Mouse (Mus musculus) limb, embryonic 10.5 days (tissue): ENCODE data around the gene Cdh23. TPM values are rescaled to one million over a fixed set of nuclear protein-coding genes. Genes with fewer than 3 reads are reported as not detected.
A peak's percentile ranks its signal among the peaks of the same experiment; 100 is the strongest.

Experiments
- DNase-seq: peaks from one replicate; pipeline ENCODE4 v3.0.0-alpha.2; 2017; ENCODE audit warnings: low spot score
- H3K27ac ChIP-seq: fragments of 300-500 bp; sonication (generic); 2 replicates; pipeline ENCODE4 v1.5.1; 2016; ENCODE audit warnings: mild to moderate bottlenecking
- H3K27me3 ChIP-seq: fragments of 300-500 bp; sonication (generic); 2 replicates; pipeline ENCODE4 v1.6.1; 2016; ENCODE audit warnings: low read depth, mild to moderate bottlenecking; ENCODE audit not compliant: poor library complexity, severe bottlenecking
- H3K36me3 ChIP-seq: fragments of 300-500 bp; sonication (generic); 2 replicates; pipeline ENCODE4 v1.6.1; 2016; ENCODE audit warnings: mild to moderate bottlenecking, moderate library complexity
- H3K4me1 ChIP-seq: fragments of 300-500 bp; sonication (generic); 2 replicates; pipeline ENCODE4 v1.6.1; 2016
- H3K4me3 ChIP-seq: fragments of 300-500 bp; sonication (generic); 2 replicates; pipeline ENCODE4 v1.5.1; 2016; ENCODE audit warnings: mild to moderate bottlenecking, moderate library complexity
- H3K9me3 ChIP-seq: fragments of 300-500 bp; sonication (generic); replicated peaks from 2 replicates; pipeline ENCODE4 v1.6.1; 2016; ENCODE audit warnings: mild to moderate bottlenecking
- WGBS: fragments of 180-500 bp; shearing (Covaris S2); methylation state at CpG from one replicate; pipeline ENCODE4 v1.1.7; 2016; 5-methylcytosine and 5-hydroxymethylcytosine counted together
- polyA plus RNA-seq: library from polyadenylated mRNA; unstranded; fragments of >200 nt; fragmentation: Nextera tagmentation; extraction: Ambion mirVana; gene quantifications from 2 replicates; pipeline ENCODE4 v1.2.1, GENCODE M21; 2016

Cdh23 gene
- polyA plus RNA-seq, 1 experiment from 2014 or later: 0.36 TPM

DNA sequence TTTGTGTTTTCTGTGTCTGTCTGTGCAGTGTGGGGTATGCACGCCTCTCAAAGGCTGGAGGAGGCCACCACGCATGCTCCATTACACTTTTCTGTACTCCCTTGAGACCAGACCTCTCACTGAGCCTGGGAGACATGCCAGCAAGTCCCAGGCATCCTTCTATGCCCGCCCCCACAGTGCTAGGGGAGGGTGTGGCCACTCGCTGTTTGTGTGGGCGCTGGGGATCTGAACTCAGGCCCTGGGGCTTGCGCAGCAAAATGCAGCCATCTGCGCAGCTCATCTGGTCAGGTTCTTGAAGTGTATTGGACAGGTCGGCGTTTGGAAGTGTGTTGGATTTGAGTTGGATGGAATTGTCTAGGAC, 416.4 kb downstream of the Cdh23 start:
- no peak overlapping the region for H3K4me3 ChIP-seq
- no peak overlapping the region for H3K27ac ChIP-seq
- H3K9me3 ChIP-seq: no peaks in the 10 kb centered on the region
- peaks cover 14% of the 10 kb centered on the region; the same call in 1 of the 2 replicates for H3K36me3 ChIP-seq
- peaks cover 42% of the 10 kb centered on the region for H3K4me1 ChIP-seq
- 92% methylated on average over 9 of the region's 9 CpGs for WGBS
- H3K27me3 ChIP-seq: no peaks in the 10 kb centered on the region
- DNase-seq: no peak

DNA sequence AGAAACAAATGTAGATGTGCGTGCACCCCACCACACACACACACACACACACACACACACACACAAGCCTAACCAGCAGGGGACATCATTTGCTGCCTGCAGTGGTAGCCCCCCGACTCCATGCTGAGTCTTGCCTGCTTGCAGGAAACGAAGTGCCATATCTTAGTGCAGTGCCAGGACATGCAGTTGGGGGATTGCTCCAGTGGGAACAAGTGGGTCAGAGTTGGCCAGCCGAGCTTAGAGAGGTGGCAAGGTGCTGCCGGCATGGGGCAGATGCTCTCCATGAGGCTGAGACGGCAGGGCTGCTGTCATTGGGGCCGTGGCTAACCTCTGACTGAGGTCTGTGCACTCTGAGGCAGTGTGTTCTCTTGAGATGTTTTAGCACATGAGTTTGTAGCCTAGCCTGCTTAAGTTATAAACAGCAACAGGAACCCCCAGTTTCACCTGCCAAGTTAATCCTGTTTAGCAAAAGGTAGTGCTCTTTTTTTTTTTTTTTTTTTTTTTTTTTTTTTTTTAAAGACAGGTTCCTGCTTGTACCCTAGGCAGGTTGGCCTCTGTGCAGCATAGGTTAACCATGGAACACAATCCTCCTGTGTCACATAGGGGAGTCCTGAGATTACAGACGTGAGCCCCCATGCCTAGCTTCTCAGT, 416.9 kb downstream of the Cdh23 start:
- H3K4me1 ChIP-seq: peaks cover 37% of the 10 kb centered on the region
- no peaks in the 10 kb centered on the region for H3K9me3 ChIP-seq

DNA sequence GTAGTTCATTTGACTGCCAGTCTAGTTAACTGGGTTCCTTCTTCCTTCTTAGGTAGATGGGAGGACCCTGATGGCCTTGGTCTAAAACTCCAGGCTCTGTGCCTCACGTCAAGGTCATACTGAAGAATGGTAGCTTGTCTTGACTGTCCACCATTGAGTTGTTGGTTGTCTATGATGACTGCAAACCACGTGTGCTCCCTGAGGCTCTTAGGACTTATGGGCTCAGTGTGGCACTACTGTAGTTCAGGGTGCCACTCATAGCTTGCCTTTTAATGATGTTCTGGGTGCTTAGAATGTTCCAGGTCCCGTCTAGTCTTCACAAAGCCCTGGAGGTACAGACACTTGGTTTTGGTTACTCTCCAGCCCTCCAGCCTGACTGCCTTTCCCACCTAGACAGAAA, 417.5 kb downstream of the Cdh23 start:
- WGBS: 95% methylated on average over 3 of the region's 3 CpGs
- peaks cover 33% of the 10 kb centered on the region for H3K4me1 ChIP-seq
- peaks cover 14% of the 10 kb centered on the region; the same call in 1 of the 2 replicates for H3K36me3 ChIP-seq
- no peak overlapping the region for H3K4me3 ChIP-seq
- no peaks in the 10 kb centered on the region for H3K9me3 ChIP-seq
- H3K27ac ChIP-seq: no peak overlapping the region
- no peak for DNase-seq
- H3K27me3 ChIP-seq: no peaks in the 10 kb centered on the region

More for the DNA sequence above, 416.9 kb downstream of the Cdh23 start:
- Histone ChIP-seq H3K27me3 (no peaks in the 10 kb centered on the region), H3K27ac (no peak overlapping the region), H3K36me3 (peaks cover 14% of the 10 kb centered on the region; the same call in 1 of the 2 replicates), H3K4me3 (no peak overlapping the region)
- no peak for DNase-seq
- 83% methylated on average over 8 of the region's 8 CpGs for WGBS

DNA sequence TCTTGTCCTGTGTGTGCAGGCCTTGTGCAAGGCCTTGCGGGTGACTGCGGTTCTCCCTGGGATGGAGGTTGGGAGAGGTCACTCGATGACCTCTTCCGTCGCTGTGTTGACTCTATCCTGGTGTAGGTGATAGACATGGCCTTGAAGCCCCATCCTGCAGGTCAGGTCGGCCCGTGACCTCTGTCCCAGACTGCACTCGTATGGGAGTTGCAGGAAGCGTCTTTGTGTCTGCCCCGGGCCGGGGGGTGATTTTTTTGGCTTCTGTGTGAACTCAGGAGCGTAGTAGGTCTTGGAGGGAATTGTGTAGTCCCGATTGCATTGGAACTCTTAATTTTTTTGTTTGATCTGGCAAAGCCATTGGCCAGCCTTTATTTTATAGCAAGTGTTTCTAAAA, 418.3 kb downstream of the Cdh23 start:
- no peak for DNase-seq
- H3K36me3 ChIP-seq: peaks cover 11% of the 10 kb centered on the region; the same call in 1 of the 2 replicates
- WGBS: 10% methylated on average over 13 of the region's 13 CpGs
- peaks cover 28% of the 10 kb centered on the region for H3K4me1 ChIP-seq
- H3K9me3 ChIP-seq: no peaks in the 10 kb centered on the region
- H3K27me3 ChIP-seq: no peaks in the 10 kb centered on the region
- H3K4me3 ChIP-seq: peak overlapping the region; percentile 80
- peak overlapping the region; percentile 96 for H3K27ac ChIP-seq

DNA sequence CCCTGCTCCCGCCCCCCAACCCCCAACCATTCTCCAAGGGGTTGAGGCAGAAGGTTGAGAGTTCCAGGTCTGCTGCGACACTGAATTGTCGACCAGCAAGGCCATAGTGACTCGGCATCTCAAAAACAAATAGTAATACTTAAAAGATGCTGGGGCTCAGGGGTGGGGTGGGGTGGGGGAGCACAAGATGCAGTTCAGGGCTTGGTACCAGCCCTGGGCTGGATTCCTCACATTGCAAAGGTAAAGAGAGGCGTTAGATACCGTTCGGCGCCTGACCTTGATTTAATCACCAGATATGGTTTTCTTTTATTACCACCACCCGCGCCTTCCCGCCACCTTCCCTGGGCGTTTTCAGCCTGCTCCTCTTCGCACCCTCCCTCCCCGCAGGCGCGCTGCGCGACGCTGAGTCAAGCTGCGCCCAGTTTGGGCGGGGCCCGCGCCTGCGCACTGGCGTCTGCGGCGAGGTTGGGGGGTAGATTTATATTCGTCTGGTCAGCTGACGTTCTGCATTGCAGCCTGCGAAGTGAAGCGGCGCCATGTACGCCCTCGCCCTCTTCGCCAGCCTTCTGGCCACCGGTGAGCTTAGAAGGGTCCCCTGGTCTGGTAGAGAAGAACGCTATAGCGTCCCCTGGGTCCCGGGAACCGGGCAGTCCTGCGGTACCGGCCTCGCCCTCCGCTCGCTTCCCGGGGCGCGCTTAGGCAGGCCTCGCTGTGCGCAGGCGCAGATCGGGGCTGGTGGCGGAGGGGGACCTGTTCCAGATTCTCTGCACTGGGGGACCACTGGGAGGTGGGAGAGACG, 418.9 kb downstream of the Cdh23 start, which contains the start of gene Psap:
Psap (plus strand) TSS at position 421 of the 799 bp plus-strand sequence.
- H3K27ac ChIP-seq: peak within 1 kb of the TSS; percentile 96
- H3K9me3 ChIP-seq: no peaks in the 10 kb centered on the region
- DNase-seq: peak; percentile 94
- H3K36me3 ChIP-seq: peaks cover 11% of the 10 kb centered on the region; the same call in 1 of the 2 replicates
- H3K4me1 ChIP-seq: peaks cover 30% of the 10 kb centered on the region
- H3K27me3 ChIP-seq: no peaks in the 10 kb centered on the region
- WGBS: 3% methylated on average over 54 of the region's 54 CpGs
- peak within 1 kb of the TSS; percentile 80 for H3K4me3 ChIP-seq

DNA sequence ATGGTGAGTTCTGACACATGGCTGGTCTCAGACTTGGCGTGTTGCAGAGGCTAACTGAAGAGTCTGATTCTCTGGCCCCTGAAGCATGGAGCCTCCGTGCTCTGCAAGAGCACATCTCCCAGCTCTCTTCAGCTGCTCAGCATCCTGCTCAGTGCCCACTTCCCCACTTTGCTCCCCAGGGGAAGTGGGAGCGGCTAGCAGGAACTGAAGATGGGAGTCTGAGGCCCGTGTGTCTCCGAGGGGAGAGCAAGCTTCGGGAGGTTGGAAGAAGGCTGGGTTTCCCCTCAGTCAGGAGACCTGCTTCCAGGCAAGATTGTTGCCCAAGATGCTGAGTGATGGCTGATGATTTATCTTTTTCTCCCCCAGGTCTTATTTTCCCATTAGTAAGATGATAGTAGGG, 422.9 kb downstream of the Cdh23 start:
- no peak for DNase-seq

DNA sequence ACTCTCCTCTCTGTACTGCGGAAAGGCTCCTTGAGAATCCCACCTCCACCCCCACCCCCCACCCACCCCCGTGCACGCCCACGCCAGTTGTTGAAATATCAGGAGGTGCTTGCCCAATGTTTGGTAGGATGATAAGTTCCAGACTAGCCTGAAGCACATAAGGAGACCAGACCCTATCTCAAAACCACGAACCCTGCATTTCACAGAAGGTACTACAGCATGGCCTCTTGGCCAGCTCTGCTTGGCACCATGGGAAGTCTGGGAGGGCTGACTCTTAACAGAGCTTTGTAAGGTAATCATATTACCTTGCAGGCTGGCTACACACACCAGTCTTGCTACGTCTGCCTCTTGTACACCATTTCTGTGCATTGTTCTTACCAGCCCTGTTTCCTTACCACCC, 424.0 kb downstream of the Cdh23 start:
- Histone ChIP-seq H3K4me1 (peaks cover 17% of the 10 kb centered on the region), H3K9me3 (no peaks in the 10 kb centered on the region), H3K27me3 (no peaks in the 10 kb centered on the region), H3K27ac (no peak overlapping the region), H3K36me3 (no peaks in the 10 kb centered on the region), H3K4me3 (no peak overlapping the region)
- DNase-seq: no peak
- WGBS: 58% methylated on average over 6 of the region's 6 CpGs

More for the DNA sequence above, 422.9 kb downstream of the Cdh23 start:
- H3K9me3 ChIP-seq: no peaks in the 10 kb centered on the region
- H3K27ac ChIP-seq: no peak overlapping the region
- H3K36me3 ChIP-seq: no peaks in the 10 kb centered on the region
- no peaks in the 10 kb centered on the region for H3K27me3 ChIP-seq
- no peak overlapping the region for H3K4me3 ChIP-seq
- WGBS: 72% methylated on average over 6 of the region's 6 CpGs
- H3K4me1 ChIP-seq: peaks cover 24% of the 10 kb centered on the region

DNA sequence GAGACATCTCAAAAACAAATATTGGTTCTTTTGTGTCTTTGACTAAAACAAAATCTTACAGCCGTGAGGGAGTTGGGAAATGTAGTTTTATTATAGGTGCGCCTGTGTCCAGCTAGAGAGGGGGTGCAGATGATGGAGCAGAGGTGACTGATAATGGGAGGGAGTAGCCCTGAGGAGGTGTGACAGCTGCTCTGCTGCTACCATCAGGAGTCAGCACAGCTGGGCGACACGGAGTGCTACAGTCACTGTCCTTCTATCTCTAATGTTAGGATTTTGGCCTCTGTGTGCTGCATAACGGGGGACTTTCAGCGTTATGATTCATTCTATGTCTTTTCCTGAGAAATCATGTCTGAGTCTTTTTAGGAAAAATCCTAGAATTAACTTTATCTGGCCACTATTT, 425.3 kb downstream of the Cdh23 start:
- Histone ChIP-seq H3K4me3 (no peak overlapping the region), H3K27me3 (no peaks in the 10 kb centered on the region), H3K36me3 (no peaks in the 10 kb centered on the region), H3K4me1 (peaks cover 14% of the 10 kb centered on the region; the same call in 1 of the 2 replicates), H3K27ac (no peak overlapping the region), H3K9me3 (no peaks in the 10 kb centered on the region)
- DNase-seq: no peak
- 75% methylated on average over 6 of the region's 6 CpGs for WGBS

DNA sequence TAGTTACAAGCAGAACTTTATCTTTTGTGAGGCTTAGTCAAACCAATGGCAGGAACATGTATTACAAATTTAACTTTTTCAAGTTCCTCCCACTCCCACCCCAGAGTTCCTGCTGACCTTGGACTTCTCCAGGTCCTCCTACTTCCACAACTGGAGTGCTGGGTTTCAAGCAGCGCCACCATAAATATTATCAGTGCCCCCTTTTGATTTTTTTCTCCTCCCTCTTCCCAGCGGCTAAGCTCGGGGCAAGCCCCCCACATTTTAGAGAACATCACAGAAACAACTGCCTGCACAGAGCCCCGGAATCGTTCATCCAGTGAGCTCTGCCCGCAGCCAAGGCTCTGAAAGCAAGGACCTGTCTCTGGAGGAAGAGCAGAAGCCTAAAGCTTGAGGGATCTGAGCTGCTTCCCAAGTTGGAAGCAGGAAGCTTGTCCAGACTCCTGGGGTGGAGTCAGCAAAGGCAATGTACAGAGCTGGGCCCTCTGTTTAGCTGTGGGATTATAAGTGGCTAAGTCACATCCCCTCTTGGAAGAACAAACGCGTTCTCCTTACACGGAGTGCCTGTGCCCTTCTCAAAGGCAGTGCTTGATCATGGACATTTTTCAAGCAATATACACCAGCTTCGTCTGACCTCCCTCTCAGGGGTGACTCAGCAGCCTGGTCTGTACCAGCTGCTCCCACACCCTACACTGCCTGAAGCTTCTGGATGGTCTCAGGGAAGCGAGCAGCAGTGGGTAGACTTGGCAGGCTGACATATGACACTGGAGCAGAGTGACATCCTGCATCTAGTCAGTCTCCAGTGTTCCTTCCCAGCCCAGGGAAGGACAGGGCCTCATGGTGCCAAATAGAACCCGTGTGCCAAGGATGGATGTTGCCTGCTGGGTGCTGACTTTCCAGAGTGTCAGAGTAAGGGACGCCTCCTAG, 426.9 kb downstream of the Cdh23 start:
- no peaks in the 10 kb centered on the region for H3K9me3 ChIP-seq
- no peaks in the 10 kb centered on the region for H3K27me3 ChIP-seq
- H3K4me3 ChIP-seq: no peak overlapping the region
- H3K36me3 ChIP-seq: no peaks in the 10 kb centered on the region
- no peak overlapping the region for H3K27ac ChIP-seq
- DNase-seq: no peak
- H3K4me1 ChIP-seq: peaks cover 14% of the 10 kb centered on the region; the same call in 1 of the 2 replicates
- 84% methylated on average over 13 of the region's 13 CpGs for WGBS

DNA sequence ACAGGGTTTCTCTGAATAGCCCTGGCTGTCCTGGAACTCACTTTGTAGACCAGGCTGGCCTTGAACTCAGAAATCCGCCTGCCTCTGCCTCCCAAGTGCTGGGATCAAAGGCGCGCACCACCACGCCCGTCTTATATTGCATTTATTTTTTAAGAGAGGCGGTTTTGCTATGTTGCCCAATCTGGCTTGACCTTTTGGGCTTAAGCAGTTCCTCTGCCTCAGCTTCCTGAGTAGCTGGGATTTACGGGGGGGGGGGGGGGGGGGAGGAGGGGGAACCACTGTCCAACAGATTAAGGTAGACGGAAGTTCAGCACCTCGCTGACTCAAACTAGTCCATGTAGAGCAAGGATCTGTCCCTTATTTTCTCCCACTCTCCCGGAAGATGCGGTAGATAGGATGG, 427.6 kb downstream of the Cdh23 start:
- peaks cover 14% of the 10 kb centered on the region; the same call in 1 of the 2 replicates for H3K4me1 ChIP-seq
- H3K27me3 ChIP-seq: no peaks in the 10 kb centered on the region
- H3K36me3 ChIP-seq: no peaks in the 10 kb centered on the region
- H3K9me3 ChIP-seq: no peaks in the 10 kb centered on the region
- DNase-seq: no peak
- H3K27ac ChIP-seq: no peak overlapping the region
- H3K4me3 ChIP-seq: no peak overlapping the region
- 86% methylated on average over 11 of the region's 11 CpGs for WGBS

DNA sequence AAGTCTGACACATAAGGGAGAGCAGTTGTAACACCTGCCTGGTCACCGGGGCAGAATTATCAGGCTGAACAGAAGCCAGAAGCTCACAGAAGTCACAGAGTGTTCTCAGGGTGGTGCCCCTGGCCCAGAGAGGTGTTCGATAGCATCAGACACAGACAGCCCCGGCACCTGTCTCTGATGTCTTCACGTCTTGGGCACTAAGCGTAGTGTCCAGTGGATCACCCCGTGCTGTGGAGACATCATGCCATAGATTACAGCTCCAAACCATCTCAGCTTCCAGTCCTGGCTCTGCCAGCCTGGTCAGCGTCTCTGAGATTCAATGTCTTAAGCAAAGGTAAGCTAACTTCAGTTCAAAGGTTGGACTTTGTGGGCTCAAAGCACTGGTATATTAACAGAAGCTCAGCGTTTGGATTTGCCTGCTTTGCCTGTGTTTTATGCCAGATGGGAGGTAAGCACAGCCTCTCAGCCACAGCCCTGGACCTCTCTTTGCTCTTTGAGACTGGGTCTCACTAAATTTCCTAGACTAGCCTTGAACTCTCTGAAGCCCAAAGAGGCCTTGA, 429.4 kb downstream of the Cdh23 start:
- no peak for DNase-seq
- Histone ChIP-seq H3K36me3 (no peaks in the 10 kb centered on the region), H3K4me1 (peaks cover 10% of the 10 kb centered on the region; the same call in 1 of the 2 replicates), H3K4me3 (no peak overlapping the region), H3K27me3 (no peaks in the 10 kb centered on the region), H3K9me3 (no peaks in the 10 kb centered on the region), H3K27ac (no peak overlapping the region)
- WGBS: 87% methylated on average over 8 of the region's 8 CpGs

DNA sequence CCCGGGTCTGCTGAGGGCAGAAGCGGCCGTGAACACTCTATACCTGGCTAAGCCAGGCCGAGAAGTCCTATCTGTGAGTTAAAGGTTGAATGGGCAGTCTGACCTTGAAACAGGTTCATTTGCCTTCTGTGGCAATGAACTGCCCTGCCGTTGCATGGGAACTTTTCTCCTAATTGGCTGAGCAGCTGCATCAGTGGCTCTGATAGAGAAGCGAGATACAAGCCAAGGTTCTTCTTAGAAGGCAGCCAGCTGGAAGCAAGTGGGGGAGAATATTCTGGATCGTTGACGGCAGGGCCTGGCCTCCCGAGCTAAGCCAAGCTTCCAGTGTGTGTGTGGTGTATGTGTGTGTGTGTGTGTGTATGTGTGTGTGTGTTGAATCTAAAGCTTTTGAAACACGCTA, 431.0 kb downstream of the Cdh23 start:
- Histone ChIP-seq H3K9me3 (no peaks in the 10 kb centered on the region), H3K27me3 (no peaks in the 10 kb centered on the region), H3K4me3 (no peak overlapping the region), H3K27ac (no peak overlapping the region), H3K36me3 (no peaks in the 10 kb centered on the region), H3K4me1 (0 out of 2 replicates have a peak, but pooled peaks cover 9% of the 10 kb centered on the region)
- WGBS: 88% methylated on average over 10 of the region's 10 CpGs
- DNase-seq: no peak
